Comparison of ENCODE assay signal across 9 mouse cellular contexts in the genomic region with DNA sequence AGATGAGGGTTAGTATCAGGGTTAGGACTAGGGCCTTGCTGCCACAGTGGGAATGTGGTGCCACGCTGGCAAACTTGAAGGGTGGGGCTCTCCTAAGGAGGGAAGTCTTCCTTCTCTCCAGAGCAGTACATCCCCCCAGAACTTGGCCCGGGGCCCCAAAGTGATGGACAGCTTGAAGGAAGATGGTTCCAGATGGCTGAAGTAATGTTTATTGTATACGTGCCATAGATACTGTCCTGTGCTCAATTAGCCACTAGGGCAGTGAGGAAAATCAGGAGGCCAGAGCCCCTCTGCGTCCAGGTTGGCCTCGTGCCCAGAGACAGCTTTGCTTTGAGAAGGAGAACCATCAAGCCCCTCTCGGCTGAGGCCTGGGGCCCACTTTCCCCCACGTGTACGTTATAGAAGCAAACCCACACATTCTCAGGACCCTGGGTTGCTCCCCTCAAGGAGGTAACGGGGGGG.
A peak's percentile ranks its signal among the peaks of the same experiment; 100 is the strongest.
DNase-seq lines count a peak whose midpoint lies in the region; ATAC-seq and TF ChIP-seq lines count a peak whose summit lies in the region.
"Had no signal": no experiment of that assay in that cellular context is flagged by ENCODE, and none has a peak within 500 bp of the region (broad histone marks: within the 10 kb centered on the region; RNA-seq: fewer than 3 reads in every experiment).

No protein-coding gene starts in this region.

- H3K4me1 ChIP-seq in lung, postnatal 0 days (ENCODE audit: insufficient read depth, low read depth, low read length): no peaks in the 10 kb centered on the region
- H3K4me1 ChIP-seq in hindbrain, postnatal 0 days (ENCODE audit: insufficient read depth, low read length): peaks cover 11% of the 10 kb centered on the region; the same call in 1 of the 2 replicates
- peaks cover 15% of the 10 kb centered on the region for H3K4me1 ChIP-seq in neural tube, embryonic 12.5 days

- no peak overlapping the region for H3K9ac ChIP-seq in lung, postnatal 0 days (replicated peaks; ENCODE audit: low read depth)
- H3K9ac ChIP-seq in hindbrain, postnatal 0 days (replicated peaks; ENCODE audit: low read length): no peak overlapping the region
- H3K9ac ChIP-seq in neural tube, embryonic 12.5 days: no peak overlapping the region

- DNase-seq in cerebellum, postnatal 10 days: peak; percentile 82 to 88
- no peak for DNase-seq in cerebellum, adult 18-20 months
- DNase-seq in lung, postnatal 0 days (ENCODE audit: low spot score): peak; percentile 48
- no peak for DNase-seq in lung, postnatal 25 days (ENCODE audit: low spot score)
- peak; percentile 82 for DNase-seq in hindbrain, postnatal 0 days (ENCODE audit: low spot score)
- no peak for DNase-seq in T-cell, adult 2 months (ENCODE audit: low spot score)
- DNase-seq in embryo, embryonic 10 days (ENCODE audit: low spot score): no peak
- DNase-seq: layer of hippocampus, postnatal 36 days had no signal

- no peak for TF ChIP-seq EP300 in lung, postnatal 0 days (IDR thresholded peaks at IDR 0.05)

- H3K4me2 ChIP-seq in lung, postnatal 0 days (replicated peaks; ENCODE audit: low read depth, low read length): no peak overlapping the region
- no peak overlapping the region for H3K4me2 ChIP-seq in hindbrain, postnatal 0 days (ENCODE audit: low read depth, low read length)
- peak overlapping the region; percentile 14; the same call in 1 of the 2 replicates for H3K4me2 ChIP-seq in neural tube, embryonic 12.5 days (replicated peaks)

- no peaks in the 10 kb centered on the region for H3K36me3 ChIP-seq in lung, postnatal 0 days (ENCODE audit: insufficient read depth, low read length)
- no peaks in the 10 kb centered on the region for H3K36me3 ChIP-seq in hindbrain, postnatal 0 days (ENCODE audit: insufficient read depth, low read length)
- no peaks in the 10 kb centered on the region for H3K36me3 ChIP-seq in neural tube, embryonic 12.5 days

- no peaks in the 10 kb centered on the region for H3K9me3 ChIP-seq in lung, postnatal 0 days (ENCODE audit: low read length)
- H3K9me3 ChIP-seq in hindbrain, postnatal 0 days (ENCODE audit: low read length): no peaks in the 10 kb centered on the region
- H3K9me3 ChIP-seq in neural tube, embryonic 12.5 days: no peaks in the 10 kb centered on the region

- WGBS in lung, postnatal 0 days: 28% methylated on average over 8 of the region's 9 CpGs
- 26% methylated on average over 9 of the region's 9 CpGs for WGBS in hindbrain, postnatal 0 days
- 40% methylated on average over 9 of the region's 9 CpGs for WGBS in neural tube, embryonic 12.5 days

- no peaks in the 10 kb centered on the region for H3K27me3 ChIP-seq in lung, postnatal 0 days (replicated peaks; ENCODE audit: insufficient read depth, low read length)
- H3K27me3 ChIP-seq in hindbrain, postnatal 0 days (ENCODE audit: insufficient read depth, low read length): no peaks in the 10 kb centered on the region
- H3K27me3 ChIP-seq in neural tube, embryonic 12.5 days (replicated peaks): no peaks in the 10 kb centered on the region

- no peak overlapping the region for H3K27ac ChIP-seq in lung, postnatal 0 days (ENCODE audit: low read length)
- H3K27ac ChIP-seq in hindbrain, postnatal 0 days: no peak overlapping the region
- no peak overlapping the region for H3K27ac ChIP-seq in neural tube, embryonic 12.5 days

- peak; percentile 30 for TF ChIP-seq CTCF in lung, postnatal 0 days (IDR thresholded peaks at IDR 0.05)
- peak; percentile 56 for TF ChIP-seq CTCF in hindbrain, postnatal 0 days (IDR thresholded peaks at IDR 0.05; ENCODE audit: low read depth)

- ATAC-seq in lung, postnatal 0 days: peak; percentile 40
- peak; percentile 72 for ATAC-seq in hindbrain, postnatal 0 days
- peak; percentile 53 for ATAC-seq in neural tube, embryonic 12.5 days (ENCODE audit: low FRiP score, low read depth)

- no peak overlapping the region for H3K4me3 ChIP-seq in lung, postnatal 0 days (ENCODE audit: low read depth, low read length)
- H3K4me3 ChIP-seq in hindbrain, postnatal 0 days (ENCODE audit: low read length): no peak overlapping the region
- H3K4me3 ChIP-seq in neural tube, embryonic 12.5 days: no peak overlapping the region

Comparison
In these comparisons a context has a peak if more than half of its experiments do, and no peak if none do; other contexts are left out.
1. DNase-seq: peak in cerebellum, postnatal 10 days (2 of 2), lung, postnatal 0 days (single experiment) and hindbrain, postnatal 0 days (single experiment); none in cerebellum, adult 18-20 months (0 of 2), lung, postnatal 25 days (single experiment), T-cell, adult 2 months (single experiment) and embryo, embryonic 10 days (single experiment).
2. Peak in every context shown above with its lines, with median percentiles within 50 percentile points of each other: ATAC-seq.